Mouse (Mus musculus) MEL (cell line): ENCODE data around the gene Hltf. TPM values are rescaled to one million over a fixed set of nuclear protein-coding genes. Genes with fewer than 3 reads are reported as not detected.
"Not testable (repeated sequence)": the region's sequence is repeated elsewhere in the genome, so short reads cannot be mapped to it uniquely, and the experiment has no call there.

Experiments
- DNase-seq: peaks from one replicate; pipeline ENCODE4 v3.0.0; 2011; ENCODE audit warnings: low read depth, low spot score
- H3K27ac ChIP-seq: 2 replicates; pipeline ENCODE4 v1.5.1; 2012; ENCODE audit warnings: low read depth, mild to moderate bottlenecking, control low read depth, low read length, moderate library complexity; ENCODE audit not compliant: control insufficient read depth
- H3K27me3 ChIP-seq, 2 experiments: fragments of 150-350 bp in 1 of 2; sonication (generic) in 1 of 2; 2 replicates each; pipeline ENCODE4 v1.6.1; 2012; ENCODE audit warnings: low read length in 2 of 2, mild to moderate bottlenecking in 2 of 2, improper control_type of control experiment in 1 of 2, moderate library complexity in 1 of 2; ENCODE audit not compliant: insufficient read depth in 2 of 2, control insufficient read depth in 1 of 2
- H3K36me3 ChIP-seq, 2 experiments: 2 replicates each; pipeline ENCODE4 v1.6.1; 2012 to 2014; ENCODE audit warnings: low read length in 2 of 2, improper control_type of control experiment in 1 of 2, inconsistent platforms in 1 of 2, mild to moderate bottlenecking in 1 of 2; ENCODE audit not compliant: insufficient read depth in 2 of 2, control insufficient read depth in 1 of 2
- H3K4me1 ChIP-seq, 2 experiments: fragments of 150-350 bp in 1 of 2; sonication (generic) in 1 of 2; 2 replicates each; pipeline ENCODE4 v1.6.1; 2012; ENCODE audit warnings: low read length in 2 of 2, improper control_type of control experiment in 1 of 2, mild to moderate bottlenecking in 1 of 2; ENCODE audit not compliant: insufficient read depth in 2 of 2, control insufficient read depth in 1 of 2
- H3K4me3 ChIP-seq, 2 experiments: fragments of 150-350 bp in 1 of 2; sonication (generic) in 1 of 2; 2 replicates each; pipeline ENCODE4 v1.5.1; 2012; ENCODE audit warnings: low read depth in 2 of 2, low read length in 2 of 2, mild to moderate bottlenecking in 2 of 2, moderate library complexity in 2 of 2, control low read depth in 1 of 2, improper control_type of control experiment in 1 of 2; ENCODE audit not compliant: control insufficient read depth in 1 of 2, insufficient read depth in 1 of 2
- H3K79me2 ChIP-seq: 2 replicates; pipeline ENCODE4 v1.6.1; 2012; ENCODE audit warnings: mild to moderate bottlenecking, low read length, moderate library complexity; ENCODE audit not compliant: control insufficient read depth, poor library complexity, insufficient read depth
- H3K9ac ChIP-seq: 2 replicates; pipeline ENCODE4 v1.6.1; 2012; ENCODE audit warnings: low read depth, mild to moderate bottlenecking, control low read depth, low read length, moderate library complexity; ENCODE audit not compliant: control insufficient read depth, poor library complexity, severe bottlenecking
- H3K9me3 ChIP-seq: fragments of 150-350 bp; sonication (generic); replicated peaks from 2 replicates; pipeline ENCODE4 v1.6.1; 2012; ENCODE audit warnings: mild to moderate bottlenecking, low read length, improper control_type of control experiment, moderate library complexity; ENCODE audit not compliant: insufficient read depth
- CHD1 ChIP-seq: IDR thresholded peaks from 2 replicates; pipeline ENCODE4 v1.6.1; 2012; ENCODE audit warnings: low read depth, mild to moderate bottlenecking, inconsistent platforms, low read length, improper control_type of control experiment
- CTCF ChIP-seq, 3 experiments: IDR thresholded peaks in 2 of 3; conservative IDR thresholded peaks in 1 of 3; 2 replicates each; pipeline ENCODE4 v1.5.1; 2011 to 2012; ENCODE audit warnings: low read length in 3 of 3, low read depth in 2 of 3, mild to moderate bottlenecking in 2 of 3, improper control_type of control experiment in 1 of 3, inconsistent platforms in 1 of 3, mixed read lengths in 1 of 3, moderate library complexity in 1 of 3; ENCODE audit not compliant: control insufficient read depth in 1 of 3, insufficient read depth in 1 of 3, poor library complexity in 1 of 3, severe bottlenecking in 1 of 3
- ELF1 ChIP-seq: IDR thresholded peaks from 2 replicates; pipeline ENCODE4 v1.6.1; 2014; ENCODE audit warnings: low read depth, mild to moderate bottlenecking, inconsistent platforms, low read length, improper control_type of control experiment, moderate library complexity
- JUND ChIP-seq: IDR thresholded peaks from 2 replicates; pipeline ENCODE4 v1.6.1; 2011; ENCODE audit warnings: low read depth, mild to moderate bottlenecking, improper control_type of control experiment, low read length
- MAFK ChIP-seq: IDR thresholded peaks from 2 replicates; pipeline ENCODE4 v1.6.1; 2011; ENCODE audit warnings: low read depth, mild to moderate bottlenecking, low read length, improper control_type of control experiment, borderline replicate concordance
- MXI1 ChIP-seq: IDR thresholded peaks from 2 replicates; pipeline ENCODE4 v1.6.1; 2011; ENCODE audit warnings: mild to moderate bottlenecking, low read depth, low read length, improper control_type of control experiment
- MYC ChIP-seq: IDR thresholded peaks from 2 replicates; pipeline ENCODE4 v1.6.1; 2011; ENCODE audit warnings: low read depth, mild to moderate bottlenecking, low read length, improper control_type of control experiment, moderate library complexity
- NELFE ChIP-seq: IDR thresholded peaks from 2 replicates; pipeline ENCODE4 v1.6.1; 2011; ENCODE audit warnings: low read depth, low read length, improper control_type of control experiment
- POLR2A ChIP-seq, 2 experiments: IDR thresholded peaks; 2 replicates each; pipeline ENCODE4 v1.6.1; 2011 to 2012; ENCODE audit warnings: low read length in 2 of 2, mild to moderate bottlenecking in 2 of 2, control low read depth in 1 of 2, improper control_type of control experiment in 1 of 2, low read depth in 1 of 2, moderate library complexity in 1 of 2; ENCODE audit not compliant: control insufficient read depth in 1 of 2, insufficient read depth in 1 of 2, poor library complexity in 1 of 2
- RAD21 ChIP-seq: IDR thresholded peaks from 2 replicates; pipeline ENCODE4 v1.6.1; 2011; ENCODE audit warnings: mild to moderate bottlenecking, low read depth, low read length, improper control_type of control experiment
- SMC3 ChIP-seq: IDR thresholded peaks from 2 replicates; pipeline ENCODE4 v1.6.1; 2011; ENCODE audit warnings: low read depth, low read length, improper control_type of control experiment
- ZNF384 ChIP-seq: IDR thresholded peaks from 2 replicates; pipeline ENCODE4 v1.6.1; 2012; ENCODE audit warnings: low read depth, mild to moderate bottlenecking, inconsistent platforms, low read length, improper control_type of control experiment
- polyA plus RNA-seq, 2 experiments: library from polyadenylated mRNA; stranded (reverse) in 1 of 2; unstranded in 1 of 2; fragments of >175 nt in 1 of 2; fragments of >200 nt in 1 of 2; gene quantifications; 2 replicates each; pipeline versions ENCODE4 v1.2.1 to v1.2.4; 2012; ENCODE audit warnings: low replicate concordance in 2 of 2, low read depth in 1 of 2; ENCODE audit not compliant: insufficient read length in 2 of 2, insufficient read depth in 1 of 2, missing spikeins in 1 of 2
- total RNA-seq: library from RNA; depleted of rRNA; stranded (reverse); fragments of 300-350 nt; gene quantifications from 2 replicates; pipeline ENCODE4 v1.2.3, GENCODE M21; 2012

Gene Hltf
- total and polyA plus RNA-seq, 3 experiments, result 9.8 to 10.0 TPM; not detected in 1

DNA sequence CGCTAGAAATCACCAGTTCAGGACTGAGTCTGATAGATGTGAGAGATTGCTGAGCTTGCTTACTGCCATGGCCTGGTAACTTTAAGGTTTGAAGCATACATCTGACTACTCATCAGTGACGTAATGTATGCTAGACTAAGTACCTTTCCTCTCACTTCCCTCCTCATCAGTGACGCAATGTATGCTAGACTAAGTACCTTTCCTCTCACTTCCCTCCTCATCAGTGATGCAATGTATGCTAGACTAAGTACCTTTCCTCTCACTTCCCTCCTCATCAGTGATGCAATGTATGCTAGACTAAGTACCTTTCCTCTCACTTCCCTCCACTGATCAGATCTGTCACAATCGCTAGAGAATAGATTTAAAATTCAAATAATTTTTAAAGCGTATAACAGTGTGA, 64.0 kb downstream of the Hltf start:
- H3K79me2 ChIP-seq, H3K9me3 ChIP-seq, H3K27ac ChIP-seq, H3K4me3 ChIP-seq, H3K27me3 ChIP-seq, H3K4me1 ChIP-seq, DNase-seq, H3K9ac ChIP-seq: not testable (repeated sequence)
- peaks cover 0 to 11% of the 10 kb centered on the region in 2 experiments; a peak in 2 of 4 replicates for H3K36me3 ChIP-seq

DNA sequence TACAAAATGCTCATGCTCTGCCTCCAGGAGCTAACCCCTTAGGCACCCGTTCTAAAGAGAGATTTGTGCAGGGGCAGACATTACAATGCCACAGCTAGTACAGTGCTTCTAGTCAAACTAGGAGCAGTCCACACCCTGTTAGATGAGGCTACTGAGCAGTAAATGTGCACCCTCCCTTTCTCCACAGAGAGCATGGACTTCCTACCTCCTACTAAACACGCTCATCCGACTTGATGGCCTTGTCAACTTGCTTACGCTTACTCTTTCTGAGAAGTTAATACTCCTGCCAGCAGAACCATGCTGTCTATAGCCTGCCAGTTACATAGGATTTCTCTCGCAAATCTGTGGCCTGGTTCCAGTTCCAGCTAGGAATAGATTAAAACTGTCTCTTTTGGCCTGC, 68.0 kb downstream of the Hltf start:
- no peak for TF ChIP-seq MXI1
- no peak for TF ChIP-seq MAFK
- no peak for TF ChIP-seq ZNF384
- TF ChIP-seq MYC, result no peak
- TF ChIP-seq ELF1, result no peak
- TF ChIP-seq RAD21, result no peak
- no peak for DNase-seq
- Histone ChIP-seq H3K9ac (no peak overlapping the region), H3K27me3 (no peaks in the 10 kb centered on the region), H3K4me3 (no peak overlapping the region), H3K4me1 (no peaks in the 10 kb centered on the region), H3K36me3 (peaks cover 0 to 2% of the 10 kb centered on the region in 2 experiments; a peak in 1 of 4 replicates), H3K9me3 (no peaks in the 10 kb centered on the region), H3K27ac (no peak overlapping the region), H3K79me2 (no peaks in the 10 kb centered on the region)

DNA sequence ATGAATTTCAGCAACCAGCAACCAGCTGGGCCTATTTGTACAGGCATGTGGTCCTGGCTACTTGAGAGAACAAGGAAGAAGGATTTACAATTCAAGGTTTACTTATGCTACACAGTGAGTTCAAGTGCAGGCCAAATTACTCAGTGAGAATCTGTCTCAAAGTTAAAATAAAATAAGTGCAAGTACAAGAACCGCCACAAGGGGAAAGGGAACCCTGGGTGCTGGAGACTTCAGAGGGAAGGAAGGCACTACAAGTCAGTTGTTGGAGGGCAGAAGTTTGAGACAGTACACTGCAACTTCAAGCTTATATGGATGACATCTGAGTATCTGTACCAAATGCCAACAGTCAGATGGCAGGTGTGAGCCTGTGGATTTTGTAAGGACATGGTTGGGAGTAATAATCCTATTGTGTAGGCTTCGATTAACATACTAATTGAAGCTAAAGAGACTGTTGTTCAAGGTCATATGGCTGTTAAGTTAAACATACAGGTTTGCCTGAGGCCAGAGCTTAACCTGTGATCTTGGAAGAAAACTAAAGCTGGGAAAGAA, 69.5 kb downstream of the Hltf start:
- Histone ChIP-seq H3K27ac (no peak overlapping the region), H3K4me3 (no peak overlapping the region), H3K79me2 (no peaks in the 10 kb centered on the region), H3K27me3 (no peaks in the 10 kb centered on the region), H3K36me3 (peaks cover 0 to 2% of the 10 kb centered on the region in 2 experiments; a peak in 1 of 4 replicates), H3K9ac (no peak overlapping the region), H3K4me1 (no peaks in the 10 kb centered on the region), H3K9me3 (no peaks in the 10 kb centered on the region)
- TF ChIP-seq JUND, result no peak
- TF ChIP-seq POLR2A (IDR thresholded peaks at IDR 0.05; ENCODE audit: control insufficient read depth in 1 of 2, insufficient read depth in 1 of 2, low read depth in 1 of 2, low read length in 2 of 2, poor library complexity in 1 of 2), result no peak
- TF ChIP-seq SMC3, result peak; percentile 25; the same call in 1 of the 2 replicates
- no peak for TF ChIP-seq NELFE
- peak in 2 of 3 experiments; percentile 18 to 35; a peak in 3 of 6 replicates for TF ChIP-seq CTCF (IDR thresholded peaks at IDR 0.05 in 2 of 3, conservative IDR thresholded peaks at IDR 0.05 in 1 of 3; ENCODE audit: control insufficient read depth in 1 of 3, insufficient read depth in 1 of 3, low read depth in 2 of 3, low read length in 3 of 3, poor library complexity in 1 of 3, severe bottlenecking in 1 of 3)
- TF ChIP-seq CHD1, result no peak
- DNase-seq, result peak; percentile 38
